Mouse (Mus musculus): ENCODE measurements around the gene Llgl2.

Gene Llgl2

DNA sequence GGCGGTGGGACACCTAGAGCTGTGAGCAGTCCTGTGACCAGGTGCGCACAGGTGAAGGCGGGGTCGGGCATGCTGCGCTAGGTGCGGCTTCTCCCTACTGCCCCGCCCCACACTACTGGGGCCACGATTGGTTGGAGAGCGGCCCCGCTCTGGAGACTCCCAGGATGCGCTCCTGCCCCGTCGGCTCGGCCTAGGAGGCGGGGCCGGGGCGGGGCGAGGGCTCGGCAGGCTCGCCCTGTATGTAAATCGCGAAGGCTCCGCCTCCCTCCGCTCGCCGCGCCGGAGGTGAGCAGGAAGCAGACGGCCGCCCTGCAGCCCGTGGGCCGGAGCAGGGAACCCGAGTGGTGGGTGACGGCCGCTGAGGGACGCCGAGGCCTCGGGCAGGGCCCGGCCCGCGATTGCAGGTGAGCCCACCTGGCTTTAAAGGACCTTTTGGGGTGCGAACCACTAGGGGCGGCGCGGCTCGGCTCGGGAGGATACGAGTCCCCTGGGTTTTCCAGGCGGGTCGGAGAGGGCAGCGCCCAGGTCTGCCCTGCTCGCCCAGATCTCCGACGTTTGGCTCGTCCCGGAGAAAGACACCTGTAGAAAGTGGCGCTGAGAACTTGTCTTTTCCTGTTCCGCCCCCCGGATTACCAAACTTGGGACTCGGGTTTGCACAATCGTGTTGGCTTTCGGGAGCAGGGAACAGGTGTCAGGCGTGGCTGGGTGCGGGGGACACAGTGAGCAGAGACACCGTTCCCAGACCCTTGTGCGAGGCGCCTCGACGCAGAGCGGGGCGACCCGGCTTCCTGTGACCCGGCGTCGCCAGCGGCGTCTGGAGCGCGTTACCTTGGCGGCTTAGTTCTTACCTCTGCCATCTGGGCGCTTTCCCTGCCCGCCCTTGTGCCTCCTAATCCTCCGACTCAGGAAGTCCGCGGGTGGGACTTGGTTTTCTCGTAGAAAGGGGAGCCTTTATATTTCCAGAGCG lies at the start of gene Llgl2:
TSS of gene Llgl2 (plus strand) at position 276 of the 967 bp plus-strand sequence.
- peak; percentile 93 for DNase-seq (ENCODE audit: low read depth, low spot score)

DNA sequence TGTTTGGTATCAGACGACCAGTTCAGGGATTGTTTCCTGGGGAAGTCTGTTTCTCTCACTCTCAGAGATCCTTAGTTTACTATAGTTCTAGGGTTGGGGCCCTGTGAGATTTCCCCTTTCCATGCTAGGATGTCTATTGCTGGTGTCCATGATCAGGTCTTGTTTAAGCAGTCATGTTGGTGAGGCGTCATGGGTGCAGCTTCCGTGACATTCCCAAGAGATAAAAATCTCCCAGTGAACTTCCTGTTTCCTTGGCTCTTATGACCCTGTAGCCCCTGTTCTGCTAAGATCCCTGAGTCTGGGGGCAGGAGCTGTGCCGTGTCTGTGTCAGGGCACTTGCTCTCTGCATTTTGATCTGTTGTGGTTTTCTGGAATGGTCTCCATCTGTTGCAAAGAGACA lies 49.2 kb upstream of the Llgl2 start:
- no peak for DNase-seq (ENCODE audit: low read depth, low spot score)

DNA sequence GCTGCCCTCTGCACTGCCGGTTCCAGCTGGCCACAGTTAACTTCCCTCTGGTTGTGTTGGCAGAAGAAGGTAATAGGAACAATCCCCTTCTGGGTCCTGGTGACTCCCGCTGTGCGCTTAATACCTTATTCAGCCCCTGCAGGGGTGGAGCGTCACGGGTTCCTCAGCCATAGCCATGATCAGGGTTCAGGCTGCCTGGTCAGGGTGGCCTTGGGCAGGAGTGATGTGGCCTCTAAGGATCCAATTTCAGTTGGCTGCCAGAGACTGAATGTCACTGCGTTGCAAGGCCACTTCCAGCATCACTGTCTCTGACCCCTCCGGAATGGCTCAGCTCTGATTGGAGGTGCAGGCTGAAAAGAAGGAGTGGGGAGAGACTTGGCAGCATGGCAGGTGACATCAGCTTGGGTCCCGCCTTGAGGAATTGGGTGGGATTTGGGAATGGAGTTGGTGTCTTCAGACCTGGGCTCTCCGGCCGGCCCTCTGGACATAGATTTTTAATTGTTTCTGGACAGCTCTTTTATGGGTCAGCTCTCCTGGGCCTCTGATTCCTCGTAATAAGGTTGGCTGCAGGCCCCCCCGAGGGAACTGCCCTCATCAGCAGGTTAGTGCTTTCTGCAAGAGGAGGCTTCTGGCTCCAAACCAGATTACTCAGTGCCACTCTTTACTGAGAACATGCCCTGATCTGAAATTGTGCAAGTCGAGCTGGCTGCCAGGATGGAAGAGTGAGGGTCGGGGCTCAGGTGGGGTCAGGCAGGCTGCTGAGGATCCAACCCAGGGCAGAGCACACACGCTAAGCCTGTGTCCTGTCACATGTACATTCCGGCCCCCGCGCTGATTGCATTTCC lies 47.8 kb upstream of the Llgl2 start:
- no peak for DNase-seq (ENCODE audit: low read depth, low spot score)

DNA sequence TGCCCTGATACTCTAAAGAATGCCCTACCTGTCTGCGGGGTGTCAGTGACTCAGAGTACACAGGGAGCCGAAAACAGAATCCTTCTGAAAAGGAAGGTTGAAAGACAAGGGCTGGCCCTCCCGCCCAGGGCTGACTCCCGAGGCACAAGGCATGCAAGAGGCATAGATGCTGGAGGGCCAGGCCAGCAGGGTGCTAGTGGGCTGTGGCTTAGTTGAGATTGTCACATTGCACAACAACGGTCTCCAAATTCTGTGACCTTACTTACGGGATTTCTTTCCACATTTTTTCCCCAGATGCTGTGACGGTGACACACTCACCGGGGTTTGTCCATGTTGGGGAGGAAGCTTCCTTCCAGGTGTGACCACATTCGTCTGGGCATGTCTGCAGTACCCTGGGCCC lies 46.9 kb upstream of the Llgl2 start:
- DNase-seq (ENCODE audit: low read depth, low spot score): no peak

DNA sequence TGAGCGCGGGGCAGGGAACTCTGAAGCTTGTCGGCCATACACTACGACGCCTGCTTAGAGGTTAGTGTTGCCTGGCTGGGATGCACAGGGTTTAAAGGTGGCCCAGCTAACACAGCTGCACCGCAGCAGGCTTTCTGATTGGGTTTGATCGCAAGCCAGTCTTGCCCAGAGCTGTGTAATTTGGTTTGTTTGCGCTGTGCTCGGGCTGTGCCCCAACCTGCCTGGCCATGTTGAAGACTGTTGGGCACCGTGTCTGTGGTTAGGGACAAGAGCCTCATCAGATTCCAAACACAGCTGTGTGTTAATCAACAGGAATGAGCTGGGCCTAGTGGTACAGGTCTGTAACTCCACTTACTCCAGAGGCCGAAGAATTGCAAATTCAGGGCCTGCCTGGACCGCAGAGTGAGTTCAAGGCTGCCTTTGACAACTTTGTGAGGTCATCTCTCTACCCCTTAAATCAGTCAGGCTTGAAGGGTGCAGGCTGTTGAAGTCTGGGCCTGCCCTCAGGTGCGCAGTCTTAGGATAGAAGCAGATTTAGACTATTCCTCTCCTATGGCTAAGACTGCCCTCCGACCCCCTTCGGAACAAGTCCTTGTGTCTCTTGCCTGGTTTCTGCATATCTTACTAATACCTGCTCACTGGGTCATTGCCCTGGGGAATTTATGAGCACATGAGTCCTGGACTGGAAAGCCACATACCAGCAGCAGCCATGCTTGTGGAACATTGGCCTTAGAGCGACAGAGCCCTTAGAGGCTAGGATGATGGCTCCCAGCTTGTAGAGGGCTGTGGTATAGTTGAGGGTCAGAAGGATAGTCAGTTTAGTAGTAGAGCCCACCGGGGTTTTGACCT lies 46.1 kb upstream of the Llgl2 start:
- DNase-seq (ENCODE audit: low read depth, low spot score): no peak

DNA sequence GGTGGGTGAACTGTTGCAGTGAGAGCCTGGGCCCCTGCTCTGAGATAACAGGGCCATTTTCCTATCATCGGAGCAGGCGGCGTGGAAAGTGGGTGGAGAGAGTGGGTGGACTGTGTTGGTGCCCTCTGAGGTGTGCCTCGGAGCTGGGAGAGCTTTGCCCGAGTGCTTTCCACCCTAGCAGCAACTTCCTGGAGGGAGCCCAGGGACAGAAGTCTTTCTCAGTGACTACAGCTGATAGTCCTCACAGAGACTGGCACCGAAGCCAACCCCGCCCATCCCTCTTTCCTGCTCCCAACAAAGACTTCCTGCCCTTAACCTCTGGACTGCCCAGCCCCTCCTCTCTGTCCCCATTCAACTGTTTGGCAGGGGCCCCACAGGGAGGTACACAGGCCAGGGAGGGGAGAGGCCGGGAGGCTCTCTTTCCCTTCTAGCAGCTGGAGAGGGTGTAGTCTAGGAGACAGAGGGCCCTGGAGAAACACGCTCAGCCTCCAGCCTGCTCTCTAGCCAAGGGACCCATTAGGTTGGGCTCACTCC lies 44.7 kb upstream of the Llgl2 start:
- no peak for DNase-seq (ENCODE audit: low read depth, low spot score)

DNA sequence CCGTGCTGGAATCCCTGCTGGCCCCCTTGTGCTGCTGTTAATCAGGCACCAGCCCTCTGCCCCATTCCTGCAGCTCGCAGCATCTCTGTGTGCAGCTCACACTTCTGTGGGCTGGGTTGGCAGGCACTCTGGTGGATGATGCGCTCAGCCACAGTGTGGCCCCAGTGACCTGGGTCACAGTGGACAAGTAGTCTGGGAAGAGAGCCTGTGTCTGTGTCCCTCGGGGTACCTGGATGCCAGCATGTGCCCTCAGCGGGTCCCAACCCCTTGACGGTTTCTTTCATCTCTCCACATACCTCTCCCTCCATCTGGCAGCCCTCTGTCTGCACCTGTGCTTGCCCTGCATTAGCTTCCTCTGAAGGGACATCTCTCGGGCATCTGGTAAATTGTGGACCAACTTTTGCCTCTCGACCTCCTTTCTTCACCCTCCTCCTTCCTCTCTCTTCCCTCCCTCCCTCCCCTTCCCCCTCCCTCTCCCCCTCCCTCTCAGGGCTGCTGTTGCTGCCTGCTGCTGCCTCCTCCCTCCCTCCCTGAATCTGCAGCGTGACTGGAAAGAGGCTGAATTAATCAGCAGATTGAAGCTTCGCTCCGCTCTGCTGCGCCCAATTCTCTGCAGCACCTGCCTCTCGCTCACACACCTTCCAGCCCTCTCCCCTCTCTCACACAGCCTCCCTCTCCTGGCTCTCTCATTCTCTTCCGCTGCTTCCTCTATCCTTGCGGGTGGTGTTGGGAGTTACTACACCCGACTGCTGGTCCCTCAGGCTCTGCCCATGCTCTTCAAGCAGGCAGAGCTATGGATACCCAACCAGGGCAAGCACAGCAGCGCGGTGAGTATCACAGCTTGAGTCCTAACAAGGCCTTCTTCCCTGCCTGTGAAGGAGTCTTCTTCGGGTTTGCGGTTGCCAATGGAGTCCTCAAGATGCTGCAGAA lies 43.4 kb upstream of the Llgl2 start:
- no peak for DNase-seq (ENCODE audit: low read depth, low spot score)

DNA sequence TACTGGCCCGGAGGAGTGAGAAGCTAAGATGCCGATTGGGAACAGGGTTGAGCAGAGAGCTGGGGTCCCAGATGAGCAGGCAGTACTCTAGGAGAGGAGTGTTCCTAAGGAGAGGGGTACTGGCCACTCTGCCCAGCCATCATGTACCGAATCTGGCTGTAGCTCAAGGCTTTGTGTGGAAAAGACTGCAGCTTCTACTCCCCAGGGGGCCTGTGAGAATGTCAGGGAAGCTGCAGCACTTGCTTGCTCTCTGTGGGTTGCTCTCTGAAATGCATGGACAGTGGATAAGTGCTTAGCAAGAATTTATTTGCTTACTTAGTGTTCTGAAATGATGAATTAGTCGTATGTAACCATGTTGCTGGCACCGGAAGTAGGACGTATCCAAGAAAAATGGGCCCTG lies 37.4 kb upstream of the Llgl2 start:
- no peak for DNase-seq (ENCODE audit: low read depth, low spot score)

DNA sequence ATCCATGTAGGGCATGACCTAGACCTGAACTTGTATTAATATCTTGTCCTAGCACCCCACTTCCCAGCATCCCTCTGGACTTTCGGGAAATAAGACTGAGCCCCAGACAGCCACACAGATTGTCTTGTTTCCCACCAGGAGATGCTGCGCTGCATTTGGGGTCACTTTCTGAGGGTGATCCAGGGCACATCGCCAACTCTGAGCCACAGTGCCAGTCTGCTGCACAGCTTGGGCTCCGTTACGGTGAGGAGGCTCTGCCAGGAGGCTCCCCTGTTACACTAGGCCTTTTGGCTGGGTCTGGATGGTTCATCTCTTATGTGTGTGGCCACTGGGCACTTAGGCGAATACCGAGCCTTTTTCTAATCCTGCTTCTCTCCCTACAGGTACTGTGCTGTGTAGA lies 34.1 kb upstream of the Llgl2 start:
- no peak for DNase-seq (ENCODE audit: low read depth, low spot score)

DNA sequence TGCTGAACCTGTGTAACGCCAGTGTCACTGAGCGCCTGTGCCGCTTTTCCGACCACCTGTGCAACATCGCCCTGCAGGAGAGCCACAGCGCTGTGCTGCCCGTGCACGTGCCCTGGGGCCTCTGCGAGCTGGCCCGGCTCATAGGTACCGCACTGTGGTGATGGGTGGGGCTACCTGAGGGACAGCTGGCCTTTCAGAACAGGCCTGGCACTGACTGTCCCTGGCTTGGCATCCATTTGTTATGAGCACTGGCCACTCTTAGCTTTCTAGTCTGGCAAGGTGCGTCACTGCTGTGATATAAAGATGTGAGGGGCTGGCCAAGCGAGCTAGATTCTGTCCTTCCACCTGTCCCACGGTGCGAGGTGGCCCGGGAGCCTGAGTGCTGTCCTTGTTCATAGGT lies 31.9 kb upstream of the Llgl2 start:
- no peak for DNase-seq (ENCODE audit: low read depth, low spot score)

DNA sequence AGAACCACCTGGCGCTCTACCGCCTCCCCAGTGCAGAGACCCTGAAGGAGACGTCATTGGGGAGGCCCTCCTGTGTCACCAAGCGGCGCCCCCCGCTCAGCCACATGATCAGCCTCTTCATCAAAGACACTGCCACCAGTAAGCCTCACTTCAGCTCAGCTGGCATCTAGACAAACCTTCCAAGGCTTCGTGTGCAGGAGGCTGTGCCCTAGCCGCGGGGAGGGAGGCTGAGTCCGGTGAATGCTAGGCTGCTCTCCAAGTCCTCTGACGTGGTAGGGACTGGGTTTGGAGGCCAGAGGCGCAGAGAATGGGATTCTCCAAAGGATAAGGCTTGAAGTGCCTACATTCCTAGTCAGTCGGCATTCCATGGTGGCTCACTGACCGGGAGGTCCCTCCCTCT lies 31.5 kb upstream of the Llgl2 start:
- DNase-seq (ENCODE audit: low read depth, low spot score): no peak

DNA sequence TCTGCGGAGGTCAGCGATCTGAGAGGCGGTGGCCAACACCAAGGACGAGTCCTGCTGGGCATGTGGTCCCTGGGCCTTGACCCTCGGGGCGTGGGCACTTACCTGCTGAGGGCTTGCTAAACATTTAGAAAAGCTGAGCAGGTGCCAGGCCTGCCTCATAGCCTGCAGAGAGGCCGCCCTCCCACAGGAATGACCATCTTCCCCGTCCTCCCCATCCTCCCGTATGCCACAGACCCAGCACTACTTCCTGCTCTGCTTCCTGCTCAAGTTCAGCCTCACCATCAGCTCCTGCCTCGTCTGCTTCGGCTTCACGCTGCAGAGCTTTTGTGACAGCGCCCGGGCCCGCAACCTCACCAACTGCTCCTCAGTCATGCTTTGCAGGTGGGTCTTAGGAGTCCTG lies 27.0 kb upstream of the Llgl2 start:
- DNase-seq (ENCODE audit: low read depth, low spot score): no peak

DNA sequence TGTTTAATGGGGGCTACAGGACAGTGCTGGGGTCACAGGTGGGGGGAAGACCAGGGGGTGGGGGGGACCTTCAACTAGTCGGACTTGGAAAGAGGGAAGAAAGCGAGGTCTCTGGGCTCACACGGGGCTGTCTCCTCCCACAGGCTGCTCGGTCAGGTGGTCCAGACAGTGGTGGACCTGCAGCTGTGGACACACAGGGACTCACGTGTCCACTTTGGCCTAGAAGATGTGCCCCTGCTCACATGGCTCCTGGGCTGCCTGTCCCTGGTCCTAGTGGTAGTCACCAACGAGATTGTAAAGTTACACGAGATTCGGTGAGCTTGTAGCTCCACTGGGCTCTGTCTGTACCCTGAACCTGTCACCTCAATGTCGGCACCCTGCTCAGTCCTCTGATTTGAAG lies 26.2 kb upstream of the Llgl2 start:
- DNase-seq (ENCODE audit: low read depth, low spot score): no peak

DNA sequence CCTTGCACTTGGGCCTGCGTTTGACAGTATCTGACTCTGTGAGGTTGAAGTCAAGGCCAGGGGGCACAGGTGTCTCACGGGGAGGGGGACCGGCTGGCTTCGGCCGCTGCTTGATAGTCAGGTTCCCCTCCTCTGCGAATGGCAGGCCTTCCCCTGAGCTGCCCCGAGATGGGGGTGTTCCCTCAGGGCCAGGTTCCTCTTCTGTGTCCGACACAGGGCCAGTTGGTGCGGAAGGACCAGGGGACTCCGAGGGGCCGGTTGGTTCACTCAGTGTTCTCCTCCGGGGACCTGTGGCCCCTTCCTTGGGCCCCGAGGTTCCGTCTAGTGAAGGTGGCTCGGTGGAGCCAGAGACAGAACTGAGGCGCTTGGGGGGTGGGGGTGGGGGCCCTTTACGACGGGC lies 22.9 kb upstream of the Llgl2 start:
- no peak for DNase-seq (ENCODE audit: low read depth, low spot score)

DNA sequence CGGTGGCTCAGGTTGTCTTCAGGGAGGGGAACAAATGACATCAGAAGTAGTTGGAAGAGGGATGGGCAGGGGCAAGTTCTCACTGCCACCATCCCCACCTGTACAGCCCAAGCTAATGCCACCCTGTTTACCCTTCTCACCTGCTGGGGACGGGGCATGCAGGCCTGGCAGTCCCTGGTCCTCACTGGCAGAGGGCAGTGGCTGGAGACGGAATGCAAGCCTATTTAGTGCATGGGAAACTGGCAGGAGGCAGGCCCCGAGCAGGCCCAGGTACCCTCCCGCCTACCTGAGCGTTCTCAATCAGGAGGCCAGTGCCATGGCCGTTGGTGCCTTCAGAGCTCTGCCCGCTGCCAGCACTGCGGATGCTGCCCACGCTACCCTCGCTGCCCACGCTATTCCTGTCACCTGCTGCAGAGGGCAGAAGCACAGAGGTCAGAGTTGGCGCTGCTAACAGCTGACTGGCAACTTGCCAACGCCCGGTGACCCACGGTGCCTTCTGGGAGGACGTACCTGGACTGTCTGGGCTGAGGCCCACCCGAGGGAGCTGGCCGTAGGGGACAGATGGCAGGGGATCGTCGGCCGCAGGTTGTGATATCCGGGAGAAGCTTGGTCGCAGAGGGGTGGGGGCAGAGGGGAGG lies 20.7 kb upstream of the Llgl2 start:
- no peak for DNase-seq (ENCODE audit: low read depth, low spot score)

DNA sequence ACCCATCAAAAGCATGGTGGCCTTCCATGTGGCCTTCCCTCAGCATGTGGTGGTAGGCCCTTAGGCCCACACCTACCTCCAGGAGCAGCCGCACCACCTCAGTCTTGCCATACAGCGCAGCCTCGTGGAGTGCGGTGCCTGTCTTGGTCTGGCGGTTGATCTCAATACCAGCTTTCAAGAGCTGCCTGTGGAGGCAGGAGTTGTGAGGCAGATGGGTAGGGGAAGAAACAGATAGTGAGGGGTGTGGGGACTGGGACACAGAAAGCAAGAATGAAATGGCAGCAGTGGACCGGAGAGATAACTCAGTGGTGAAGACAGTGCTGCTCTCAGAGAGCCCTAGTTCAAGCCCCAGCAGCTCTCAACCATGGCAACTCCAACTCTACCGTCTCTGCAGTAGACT lies 18.8 kb upstream of the Llgl2 start:
- DNase-seq (ENCODE audit: low read depth, low spot score): no peak

DNA sequence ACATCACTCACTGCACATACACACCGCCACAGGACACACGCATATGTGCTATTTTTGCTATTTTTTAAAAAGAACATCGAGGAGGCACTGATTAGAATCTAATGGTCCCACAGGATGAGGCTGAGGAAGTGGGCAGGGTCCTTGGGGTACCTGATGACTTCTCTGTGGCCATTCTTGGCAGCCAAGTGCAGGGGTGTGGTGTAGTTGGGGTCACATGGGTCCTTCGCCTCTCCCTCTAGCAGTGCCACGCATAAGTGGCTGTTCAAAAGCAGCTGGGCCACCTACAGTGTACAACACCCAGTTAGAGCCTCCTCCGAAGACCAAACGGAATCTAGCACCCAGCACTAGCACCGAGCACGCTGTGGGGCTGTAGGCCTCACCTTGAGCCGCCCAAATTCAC lies 17.7 kb upstream of the Llgl2 start:
- no peak for DNase-seq (ENCODE audit: low read depth, low spot score)

DNA sequence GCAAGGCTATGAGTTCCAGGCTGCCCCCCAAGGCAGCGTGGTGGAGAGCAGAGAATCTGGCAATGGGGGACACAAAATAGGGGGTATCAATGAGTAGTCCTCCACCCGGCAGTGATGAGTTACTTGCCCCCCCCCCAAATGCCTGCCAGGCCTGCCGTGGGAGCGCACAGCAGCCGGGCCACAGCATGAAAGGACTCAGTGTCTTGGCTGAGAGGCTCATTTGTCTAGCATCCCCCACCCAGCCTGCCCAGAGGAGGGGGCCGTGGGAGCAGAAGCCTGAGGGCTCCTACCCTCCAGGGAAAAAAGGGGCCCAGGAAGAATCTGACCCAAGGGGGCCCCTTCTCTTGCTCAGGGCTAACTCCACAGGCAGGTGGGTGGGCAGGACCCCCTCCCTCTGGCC lies 16.5 kb upstream of the Llgl2 start:
- no peak for DNase-seq (ENCODE audit: low read depth, low spot score)

DNA sequence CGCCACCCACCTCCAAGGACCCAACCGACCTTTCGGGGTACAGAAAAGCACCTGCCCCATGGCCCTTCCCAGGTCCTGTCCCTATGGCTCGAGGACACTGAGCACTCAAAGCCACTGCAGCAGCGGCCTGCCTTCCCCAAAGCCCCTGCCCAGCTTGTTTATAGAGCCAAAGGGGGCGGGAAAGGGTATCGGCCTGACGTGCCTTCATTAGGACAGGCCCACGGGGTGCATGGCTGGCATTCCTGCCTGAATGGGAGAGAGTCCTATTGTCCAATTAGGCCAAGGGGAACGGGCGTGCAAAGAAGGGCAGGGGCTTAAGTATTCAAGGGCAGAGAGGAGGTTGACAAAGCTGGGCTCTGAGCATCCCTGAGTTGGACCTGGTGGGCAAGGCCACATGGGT lies 15.9 kb upstream of the Llgl2 start:
- no peak for DNase-seq (ENCODE audit: low read depth, low spot score)
